Mouse (Mus musculus) CD4-positive helper T cell, adult 2 months (primary cell): Measurements from ENCODE around the gene Cenpf.

Experiments
- DNase-seq: peaks from one replicate; pipeline ENCODE4 v3.0.0-alpha.2; 2012; ENCODE audit warnings: low read depth, missing footprints, low spot score

Gene Cenpf

DNA sequence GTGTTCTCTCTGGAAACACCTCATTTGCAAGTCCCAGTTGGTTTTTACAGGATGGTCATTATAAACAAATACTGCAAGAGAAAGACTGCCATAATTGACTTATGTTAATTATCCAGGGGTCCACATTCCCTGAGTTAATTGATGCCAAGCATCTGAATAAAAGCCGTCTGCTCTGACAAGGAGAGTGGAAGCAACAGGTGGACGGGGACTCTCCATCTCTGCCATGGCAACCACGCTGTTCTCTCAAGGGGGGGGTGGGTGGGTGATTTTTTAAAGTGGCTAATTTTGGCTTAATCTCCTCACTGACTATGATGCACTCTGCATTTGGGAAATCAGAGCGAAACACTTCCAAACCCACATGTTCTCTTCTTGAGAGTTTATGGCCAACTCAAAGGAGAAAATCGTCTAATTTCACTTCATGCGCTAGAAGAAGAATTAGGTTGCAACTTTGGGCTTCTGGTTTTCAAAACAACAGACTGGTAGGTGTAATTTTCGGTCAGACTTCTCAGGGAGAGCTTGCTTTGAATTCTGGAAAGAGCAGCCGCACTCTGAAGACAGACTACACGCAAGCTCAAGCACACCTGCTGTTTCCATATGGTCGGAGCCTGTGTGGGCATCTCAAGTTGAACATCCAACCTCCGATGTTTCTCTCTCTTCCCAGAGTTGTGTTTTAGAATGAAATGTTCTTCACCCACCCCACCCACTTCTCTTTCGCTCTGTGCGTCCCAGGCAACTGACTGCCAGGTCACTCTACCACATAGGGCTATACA lies 55.8 kb downstream of the Cenpf start:
- no peak for DNase-seq

DNA sequence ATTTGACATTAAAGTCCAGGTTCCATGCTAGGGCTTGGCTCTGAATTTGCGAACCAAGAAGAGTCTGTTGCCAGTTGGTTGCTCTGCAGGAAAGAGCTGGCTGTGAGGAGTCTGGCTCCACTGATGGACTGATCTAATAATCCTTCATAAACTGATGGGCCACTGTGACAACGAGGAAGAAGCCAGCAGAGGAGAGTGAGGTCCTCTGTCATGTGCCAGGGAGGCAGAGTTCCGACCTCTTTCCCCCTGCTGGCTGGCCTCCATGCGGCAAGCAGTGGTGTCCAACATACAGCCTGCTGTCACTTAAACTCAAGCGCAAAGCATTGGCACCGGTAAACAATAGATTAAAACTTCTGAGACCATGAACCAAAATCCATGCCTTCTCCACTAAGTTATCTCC lies 57.9 kb downstream of the Cenpf start:
- DNase-seq = no peak

DNA sequence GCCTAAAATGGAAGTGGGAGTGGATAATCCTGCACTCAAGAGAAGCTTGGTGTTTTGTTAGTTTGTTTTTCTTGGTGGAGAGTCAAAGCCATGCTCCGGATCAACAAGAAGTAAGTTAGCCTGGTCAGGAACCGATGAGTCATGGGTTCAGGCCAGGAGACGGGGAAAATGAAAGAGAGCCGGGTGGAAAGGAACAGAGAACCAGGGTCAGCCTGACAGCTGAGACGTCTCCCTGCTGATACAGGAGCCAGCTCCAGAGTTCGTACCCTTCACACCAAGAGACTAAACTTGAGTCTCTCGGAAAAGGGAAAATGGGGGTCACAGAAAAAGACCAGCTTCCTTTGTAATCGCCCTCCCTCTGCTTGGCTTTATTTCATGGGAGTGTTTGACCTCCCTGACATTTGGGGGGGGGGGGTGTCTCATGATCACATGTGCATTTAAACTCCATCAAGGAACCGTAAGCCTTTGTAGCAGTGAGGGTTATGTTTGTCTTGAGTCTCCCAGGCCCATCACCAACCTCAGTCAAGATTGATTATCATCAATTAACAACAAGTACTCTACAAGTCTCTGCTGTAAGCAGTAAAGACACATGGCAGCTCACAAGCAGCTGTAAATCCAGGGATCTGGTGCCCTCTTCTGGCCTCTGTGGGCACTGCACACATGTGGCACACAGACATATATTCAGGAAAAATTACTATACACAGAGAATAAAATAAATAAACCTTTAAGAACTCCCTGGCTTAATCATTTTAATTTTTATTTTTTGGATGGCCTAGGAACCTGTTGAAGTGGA lies 59.7 kb downstream of the Cenpf start:
- DNase-seq = peak; percentile 54

DNA sequence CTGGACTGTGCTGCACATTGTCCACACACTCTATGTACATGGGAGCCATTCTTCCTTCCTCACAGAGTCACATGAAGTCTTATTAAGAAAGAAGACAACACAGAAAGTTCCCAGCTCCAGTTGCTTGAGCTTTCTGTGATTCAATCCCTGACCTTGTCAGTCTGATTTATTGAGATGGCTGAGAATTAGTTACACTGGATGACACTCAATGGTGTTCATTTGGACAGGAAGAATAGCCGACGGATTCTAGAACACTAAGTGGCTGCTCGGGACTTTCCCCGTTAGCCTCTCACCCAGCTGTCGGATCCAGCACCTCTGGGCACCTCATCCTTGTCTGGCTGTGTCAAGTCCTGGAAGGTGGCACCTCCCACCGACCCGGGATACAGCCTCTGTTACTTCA lies 63.1 kb downstream of the Cenpf start:
- DNase-seq = no peak

DNA sequence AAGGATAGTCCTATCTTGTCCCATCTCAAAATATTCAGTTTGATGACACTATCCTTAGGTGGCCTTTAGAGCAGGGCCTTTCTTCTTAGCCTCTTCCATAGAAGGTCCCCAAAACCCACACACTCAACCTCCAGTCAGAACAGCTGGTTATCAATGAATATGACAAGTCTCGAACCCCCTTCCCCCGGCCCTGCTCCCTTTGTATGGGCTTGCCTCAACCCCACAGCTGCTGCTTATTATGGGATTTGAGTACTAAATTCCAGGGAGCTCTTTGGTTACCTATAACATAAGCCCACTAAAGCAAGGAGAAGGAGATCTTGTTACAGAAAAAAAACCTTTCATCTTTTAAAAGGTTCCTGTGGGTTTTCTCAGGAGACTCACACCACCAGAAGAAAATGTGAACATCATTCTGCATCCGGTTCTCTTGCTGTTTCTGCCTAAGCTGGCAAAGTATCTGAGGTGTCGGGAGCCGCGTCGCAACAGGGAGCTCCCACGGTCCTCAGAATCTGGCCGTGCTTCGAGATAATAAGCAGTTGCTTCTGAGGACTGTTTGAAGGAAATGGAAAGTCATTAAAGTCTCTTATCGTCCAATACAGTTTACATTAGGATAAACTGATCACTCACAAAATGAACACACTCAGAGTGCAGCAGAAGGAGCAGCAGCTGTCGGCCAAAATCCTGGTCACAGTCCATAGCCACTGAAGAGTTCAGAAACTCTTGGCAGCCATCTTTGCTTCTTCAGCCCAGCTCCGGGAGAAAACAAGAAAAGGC lies 68.7 kb downstream of the Cenpf start:
- no peak for DNase-seq

DNA sequence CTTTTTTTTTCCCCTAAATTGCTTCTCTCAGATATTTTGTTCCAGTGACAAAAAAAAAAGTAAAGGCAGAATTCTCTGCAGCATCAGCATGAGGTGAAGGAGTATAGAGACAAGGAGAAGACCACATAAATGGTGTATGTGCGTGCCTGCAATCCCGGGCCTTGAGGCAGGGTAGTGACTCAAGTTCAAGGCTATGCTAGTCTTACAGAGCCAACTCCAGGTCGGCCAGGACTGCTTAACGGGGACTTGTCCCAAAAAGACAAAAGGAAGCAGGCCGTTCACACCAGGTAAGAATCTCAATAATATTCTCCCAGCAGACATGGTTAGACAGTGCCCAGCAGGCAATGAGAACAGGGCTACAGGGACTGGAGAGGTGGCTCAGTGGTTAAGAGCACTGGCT lies 70.5 kb downstream of the Cenpf start:
- no peak for DNase-seq

DNA sequence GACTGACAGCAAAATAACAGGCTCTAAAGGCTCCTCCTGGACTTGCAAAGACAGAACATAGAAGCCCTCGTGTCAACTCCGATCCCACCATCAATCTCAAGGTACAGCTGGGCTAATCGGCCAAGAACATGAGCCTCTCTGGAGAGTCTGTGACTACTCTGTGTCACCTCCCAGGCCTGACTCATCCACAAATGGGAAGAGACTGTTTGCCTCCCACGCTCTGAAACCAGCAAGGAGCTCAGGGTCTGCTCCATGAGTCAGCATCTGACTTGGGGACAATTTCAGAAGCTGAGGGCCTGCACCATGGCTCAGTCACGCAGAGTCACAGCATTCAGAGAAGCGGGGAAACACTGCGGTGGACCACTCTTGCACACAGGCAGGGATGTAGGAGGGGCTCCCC lies 72.6 kb downstream of the Cenpf start:
- no peak for DNase-seq

DNA sequence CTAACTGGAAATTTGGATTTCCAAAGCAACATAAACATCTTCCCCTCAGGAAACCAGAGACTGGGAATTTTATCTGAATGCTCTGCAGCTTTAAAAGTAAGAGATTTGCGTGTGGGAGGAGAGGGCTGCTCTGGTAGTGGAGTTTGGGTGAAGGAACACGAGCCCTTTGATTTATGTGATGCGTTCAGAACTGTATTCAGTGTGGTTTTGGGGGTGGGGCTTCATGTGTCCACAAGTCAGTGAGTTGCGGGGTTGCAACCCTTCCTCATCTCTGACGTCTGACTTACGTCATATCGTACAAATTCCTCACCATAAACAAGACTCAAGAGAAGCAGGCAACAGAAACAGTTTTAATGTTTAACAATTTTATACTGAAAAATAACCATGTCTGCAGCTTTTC lies 74.8 kb downstream of the Cenpf start:
- peak; percentile 20 for DNase-seq

DNA sequence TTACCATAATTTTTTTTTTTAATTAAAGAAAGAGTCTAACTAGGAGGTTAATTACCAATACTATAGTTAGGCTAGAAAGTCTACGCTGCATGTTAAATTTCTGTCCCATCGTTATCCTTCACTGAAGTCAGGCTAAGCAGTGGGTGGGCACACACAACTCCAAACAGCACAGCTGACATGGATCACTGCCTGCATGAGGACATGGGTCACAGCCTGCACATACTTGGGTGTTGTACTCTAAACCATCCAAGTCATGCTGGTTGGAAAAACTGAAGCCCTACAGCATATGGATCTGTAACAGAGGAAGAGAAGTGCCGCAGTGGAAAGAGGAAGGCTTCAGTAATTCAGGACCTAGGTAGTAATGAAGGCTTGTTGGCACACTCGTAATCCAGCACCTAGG lies 76.1 kb downstream of the Cenpf start:
- no peak for DNase-seq

DNA sequence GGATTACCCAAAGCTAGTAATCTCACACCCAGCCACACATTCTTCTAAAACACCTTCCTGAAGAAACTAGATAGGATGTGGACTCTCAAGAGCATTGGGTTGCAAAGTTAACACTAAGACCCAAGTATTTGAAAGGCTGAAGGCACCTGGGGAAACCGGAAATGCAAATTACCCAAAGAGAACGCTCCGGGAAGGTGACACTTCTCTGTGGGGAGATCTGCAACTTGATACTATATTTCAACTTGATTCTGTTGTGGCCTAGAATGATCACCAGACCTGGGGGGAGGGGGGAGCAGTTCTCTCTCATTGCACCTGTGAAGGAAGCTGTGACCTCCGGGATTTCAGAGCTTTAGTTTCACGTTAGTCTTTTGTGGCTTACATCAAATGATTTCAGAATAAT lies 79.2 kb downstream of the Cenpf start:
- peak; percentile 75 for DNase-seq

DNA sequence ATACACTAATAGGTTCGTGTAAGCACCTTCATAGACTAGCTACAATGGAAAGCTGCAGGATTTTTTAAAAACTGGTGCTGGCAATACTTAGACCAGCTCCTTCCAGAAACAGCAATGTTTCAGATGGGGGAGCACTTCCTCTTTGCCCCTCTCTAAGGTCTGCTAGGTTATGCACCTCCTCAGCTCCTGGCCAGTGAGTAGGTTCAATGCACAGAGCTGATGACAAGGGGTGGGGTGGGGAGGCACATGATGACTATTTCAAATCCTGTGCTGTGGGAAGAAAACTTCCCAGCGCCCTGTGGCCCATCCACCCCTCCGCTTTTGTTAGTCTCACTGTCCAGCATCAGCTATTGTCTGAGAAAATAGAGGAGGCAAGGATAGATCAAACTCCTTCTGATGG lies 79.8 kb downstream of the Cenpf start:
- no peak for DNase-seq

DNA sequence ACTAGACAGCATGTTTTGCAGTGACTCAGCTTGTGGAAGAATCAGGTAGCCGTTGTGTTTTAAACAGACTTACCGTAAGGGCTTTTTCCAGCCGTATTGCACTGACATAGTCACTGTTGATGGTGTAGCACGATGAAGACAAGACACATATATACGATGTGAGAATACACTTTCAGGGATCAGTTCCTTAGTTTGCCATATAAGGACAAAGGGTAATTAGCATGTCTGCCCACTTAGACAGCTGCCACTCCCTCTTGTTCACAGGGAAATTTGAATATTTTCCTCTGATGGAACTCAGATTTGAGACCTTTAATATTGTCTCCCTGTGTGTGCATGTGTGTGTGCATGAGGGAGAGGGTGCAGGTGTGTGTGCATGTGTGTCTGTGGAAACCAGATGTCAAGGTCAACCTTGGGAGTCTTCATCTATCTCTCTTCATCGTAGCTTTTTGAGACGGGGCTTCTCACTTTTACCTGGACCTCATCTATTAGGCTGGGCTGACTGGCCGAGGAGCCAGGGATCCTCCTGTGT lies 82.2 kb downstream of the Cenpf start:
- no peak for DNase-seq

DNA sequence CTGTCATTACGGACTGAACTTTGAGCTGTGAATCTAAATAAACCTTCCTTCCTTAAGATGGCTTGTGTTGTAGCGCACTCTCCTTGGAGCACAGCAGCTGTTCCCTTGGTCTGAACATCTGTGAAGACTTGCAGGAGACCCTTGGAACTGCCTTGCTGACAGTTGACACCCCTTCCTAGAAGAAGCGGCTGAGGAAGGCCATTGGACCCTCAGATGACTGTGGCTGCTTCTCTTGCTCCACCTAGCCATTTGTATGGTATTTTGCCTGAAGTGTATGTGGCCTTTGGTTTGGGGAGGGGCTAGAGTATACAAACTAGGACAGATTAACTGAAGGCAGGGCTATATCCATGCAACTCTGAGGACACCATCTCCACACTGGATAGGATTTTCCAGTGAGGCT lies 90.8 kb downstream of the Cenpf start:
- no peak for DNase-seq
